Mouse (Mus musculus) layer of hippocampus, adult 6 months (tissue): ENCODE measurements around the gene Cyp2j13. TPM values are rescaled to one million over a fixed set of nuclear protein-coding genes. Genes with fewer than 3 reads are reported as not detected.

Experiments used
- long read RNA-seq, 2 experiments: library from polyadenylated mRNA; unstranded; transcript quantifications; one replicate each; pipeline ENCODE4 v2.0.0; 2019 to 2020
- polyA plus RNA-seq: library from polyadenylated mRNA; unstranded; fragments of <200 nt; fragmentation: Nextera tagmentation; gene quantifications from 2 replicates; pipeline ENCODE4 v1.2.3, GENCODE M21; 2021

The Cyp2j13 gene
- polyA plus RNA-seq = 0.06 TPM in 1 of 2 replicates, not detected in the other
- long read RNA-seq, experiment 1 = 0 reads
- long read RNA-seq, experiment 2 = 0 reads

DNA sequence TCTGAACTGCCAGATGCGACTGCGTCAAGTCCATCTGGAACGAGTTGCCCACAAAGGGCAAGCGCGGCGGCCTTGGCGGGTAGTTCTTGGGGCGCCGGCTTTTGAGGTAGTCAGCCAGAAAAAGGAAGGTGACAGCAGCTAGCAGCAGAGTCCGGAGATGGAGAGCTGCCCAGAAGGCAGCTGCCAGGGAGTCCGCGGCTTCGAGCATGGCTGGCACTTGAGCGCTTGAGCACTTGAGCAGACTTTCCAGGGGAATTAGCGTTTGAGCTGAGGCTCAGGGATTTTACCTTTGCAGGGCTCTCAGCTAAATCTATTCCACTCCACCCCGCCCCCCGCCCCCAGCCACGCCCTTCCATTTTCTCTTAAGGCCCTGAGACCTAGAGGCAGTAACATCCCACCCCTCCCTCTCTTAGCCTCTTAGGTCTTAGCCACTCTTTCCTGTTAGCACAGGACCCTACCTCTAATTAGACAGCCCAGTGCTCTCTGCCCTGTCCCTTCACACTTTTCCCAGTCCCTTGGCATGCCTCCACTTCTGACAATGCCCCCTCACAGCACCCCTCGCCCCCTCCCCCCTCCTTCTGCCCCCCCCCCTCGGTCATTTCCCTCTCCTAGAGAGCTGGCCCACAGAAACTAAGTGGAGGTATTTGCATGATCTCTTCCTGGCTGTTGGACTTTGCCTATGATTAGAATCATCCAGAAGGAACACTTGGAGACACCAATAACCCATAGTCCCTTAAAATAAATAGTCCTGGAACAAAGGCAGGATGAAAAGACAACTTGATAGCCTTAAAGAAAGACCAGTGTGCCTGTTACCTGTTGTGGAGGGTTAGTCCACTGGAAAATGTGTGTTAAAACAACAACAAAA, at the start of gene Cyp2j13:
Gene Cyp2j13, minus strand, starts transcription at position 286 of the 865 bp plus-strand sequence.

Other genes starting within 250 kb of the Cyp2j13 start
- 6.3 and 6.8 TPM in 2 replicates for gene Hook1, start 110.3 kb downstream of the Cyp2j13 start, polyA plus RNA-seq
- 3.9 and 5.4 TPM in 2 replicates for gene Cyp2j12, start 63.6 kb upstream of the Cyp2j13 start, polyA plus RNA-seq
- gene Cyp2j7, start 159.1 kb upstream of the Cyp2j13 start, polyA plus RNA-seq = not detected in 2 replicates